Mouse (Mus musculus) small intestine, adult 2 months (tissue): ENCODE measurements at regions not wholly inside any gene's neighbourhood (a gene's known extent, or its start where the extent isn't known, plus 50 kb on each side); places are given as distances from the start of the nearest gene placed in this dataset.

Source experiments
- H3K27ac ChIP-seq: fragments of 200-500 bp; 2 replicates; pipeline ENCODE4 v1.5.1; 2012; ENCODE audit warnings: low read depth, low read length, control low read depth, inconsistent platforms; ENCODE audit not compliant: insufficient read depth
- H3K27me3 ChIP-seq: fragments of 200-500 bp; 2 replicates; pipeline ENCODE4 v1.6.1; 2012; ENCODE audit warnings: mild to moderate bottlenecking, moderate library complexity, low read length, inconsistent platforms; ENCODE audit not compliant: control insufficient read depth, insufficient read depth
- H3K36me3 ChIP-seq: fragments of 200-500 bp; 2 replicates; pipeline ENCODE4 v1.6.1; 2012; ENCODE audit warnings: mild to moderate bottlenecking, low read length, control low read depth, inconsistent platforms; ENCODE audit not compliant: control insufficient read depth, insufficient read depth
- H3K4me1 ChIP-seq: fragments of 200-500 bp; 2 replicates; pipeline ENCODE4 v1.6.1; 2012; ENCODE audit warnings: low read length, inconsistent platforms, mixed read lengths; ENCODE audit not compliant: control insufficient read depth, insufficient read depth, insufficient read length
- H3K4me3 ChIP-seq: fragments of 200-500 bp; 2 replicates; pipeline ENCODE4 v1.5.1; 2012; ENCODE audit warnings: low read depth, mild to moderate bottlenecking, control low read depth, inconsistent platforms, low read length, moderate library complexity
- CTCF ChIP-seq: fragments of 200-500 bp; IDR thresholded peaks from 2 replicates; pipeline ENCODE4 v1.5.1; 2012; ENCODE audit warnings: low read depth, mild to moderate bottlenecking, control low read depth, inconsistent platforms, low read length, moderate library complexity, mixed read lengths; ENCODE audit not compliant: insufficient replicate concordance, insufficient read length; ENCODE audit errors: extremely low read depth
- POLR2A ChIP-seq: fragments of 200-500 bp; IDR thresholded peaks from 2 replicates; pipeline ENCODE4 v1.6.1; 2012; ENCODE audit warnings: low read depth, mild to moderate bottlenecking, control low read depth, inconsistent platforms, low read length, moderate library complexity
- WGBS: fragments of 180-500 bp; shearing (Covaris S2); methylation state at CpG from one replicate; pipeline ENCODE4 v1.1.7; 2018; 5-methylcytosine and 5-hydroxymethylcytosine counted together

GRCm38 (mm10) chr14:58678781-58679180, 463.9 kb downstream of the 1700129C05Rik start:
- TF ChIP-seq POLR2A (no peak), CTCF (no peak)
- H3K36me3 ChIP-seq: no peaks in the 10 kb centered on the region
- H3K4me1 ChIP-seq: no peaks in the 10 kb centered on the region
- WGBS: 82% methylated on average over 6 of the region's 6 CpGs
- H3K27me3 ChIP-seq: no peaks in the 10 kb centered on the region
- H3K4me3 ChIP-seq: no peak overlapping the region
- no peak overlapping the region for H3K27ac ChIP-seq

- 47% methylated on average over 11 of the region's 11 CpGs for WGBS
- no peak for TF ChIP-seq POLR2A
- TF ChIP-seq CTCF: no peak
- H3K36me3 ChIP-seq: no peaks in the 10 kb centered on the region
- H3K4me1 ChIP-seq: no peaks in the 10 kb centered on the region
- no peak overlapping the region for H3K27ac ChIP-seq
- H3K27me3 ChIP-seq: no peaks in the 10 kb centered on the region
- H3K4me3 ChIP-seq: no peak overlapping the region
These were observed 464.5 kb downstream of the 1700129C05Rik start for GRCm38 (mm10) chr14:58678126-58678656.

- no peaks in the 10 kb centered on the region for H3K4me1 ChIP-seq
- no peak overlapping the region for H3K4me3 ChIP-seq
- H3K27me3 ChIP-seq: no peaks in the 10 kb centered on the region
- no peak for TF ChIP-seq POLR2A
- no peak for TF ChIP-seq CTCF
- no peaks in the 10 kb centered on the region for H3K36me3 ChIP-seq
- no peak overlapping the region for H3K27ac ChIP-seq
- WGBS: 90% methylated on average over 3 of the region's 3 CpGs
These were observed 467.5 kb downstream of the 1700129C05Rik start for GRCm38 (mm10) chr14:58675146-58675545.

GRCm38 (mm10) chr14:58663946-58664345, 478.7 kb downstream of the 1700129C05Rik start:
- Histone ChIP-seq H3K27me3 (no peaks in the 10 kb centered on the region), H3K4me1 (peaks cover 3% of the 10 kb centered on the region; the same call in 1 of the 2 replicates), H3K36me3 (no peaks in the 10 kb centered on the region), H3K27ac (no peak overlapping the region), H3K4me3 (no peak overlapping the region)
- WGBS: 39% methylated on average over 1 of the region's 1 CpGs
- TF ChIP-seq POLR2A (no peak), CTCF (peak; percentile 29; the same call in 1 of the 2 replicates)

- TF ChIP-seq CTCF: no peak
- TF ChIP-seq POLR2A: no peak
- Histone ChIP-seq H3K4me3 (no peak overlapping the region), H3K27me3 (no peaks in the 10 kb centered on the region), H3K27ac (no peak overlapping the region), H3K36me3 (no peaks in the 10 kb centered on the region), H3K4me1 (peaks cover 3% of the 10 kb centered on the region; the same call in 1 of the 2 replicates)
- 37% methylated on average over 5 of the region's 5 CpGs for WGBS
These were observed 480.1 kb downstream of the 1700129C05Rik start for GRCm38 (mm10) chr14:58662601-58663000.

GRCm38 (mm10) chr14:58661416-58661815, 481.3 kb downstream of the 1700129C05Rik start:
- Histone ChIP-seq H3K27ac (no peak overlapping the region), H3K4me1 (peaks cover 3% of the 10 kb centered on the region; the same call in 1 of the 2 replicates), H3K36me3 (no peaks in the 10 kb centered on the region), H3K4me3 (no peak overlapping the region), H3K27me3 (no peaks in the 10 kb centered on the region)
- TF ChIP-seq CTCF: no peak
- no peak for TF ChIP-seq POLR2A
- WGBS: 25% methylated on average over 3 of the region's 3 CpGs

GRCm38 (mm10) chr14:58657263-58657662, 485.4 kb downstream of the 1700129C05Rik start:
- TF ChIP-seq CTCF (no peak), POLR2A (no peak)
- H3K27me3 ChIP-seq: no peaks in the 10 kb centered on the region
- H3K27ac ChIP-seq: no peak overlapping the region
- H3K36me3 ChIP-seq: no peaks in the 10 kb centered on the region
- H3K4me3 ChIP-seq: no peak overlapping the region
- H3K4me1 ChIP-seq: peaks cover 3% of the 10 kb centered on the region; the same call in 1 of the 2 replicates
- 63% methylated on average over 2 of the region's 2 CpGs for WGBS

GRCm38 (mm10) chr14:58656935-58657238, 485.8 kb downstream of the 1700129C05Rik start:
- no peak overlapping the region for H3K4me3 ChIP-seq
- no peaks in the 10 kb centered on the region for H3K27me3 ChIP-seq
- TF ChIP-seq CTCF (no peak), POLR2A (no peak)
- H3K27ac ChIP-seq: no peak overlapping the region
- WGBS: 65% methylated on average over 1 of the region's 1 CpGs
- H3K36me3 ChIP-seq: no peaks in the 10 kb centered on the region
- peaks cover 3% of the 10 kb centered on the region; the same call in 1 of the 2 replicates for H3K4me1 ChIP-seq
